Mouse (Mus musculus) T-helper 17 cell (primary cell): ENCODE data around the gene Wiz.

Experiments used
- in situ Hi-C, 2 experiments: fragments of 300-600 bp; cut with MboI, MseI; formaldehyde crosslinking; loops; 1 replicate in 1 of 2; 2 replicates in 1 of 2; pipeline ENCODE4 v1.15.1; 2025; ENCODE audit warnings: high pct_unique_total_duplicates in 2 of 2

Wiz gene

GRCm38 (mm10) chr17:32351269-32351668 lies 38.0 kb downstream of the Wiz start:
- in situ Hi-C loops = no loop called here

GRCm38 (mm10) chr17:32350382-32350983 lies 38.8 kb downstream of the Wiz start, which contains the start of gene Akap8l:
Gene Akap8l (minus strand): TSS chr17:32350607.
- in situ Hi-C loops = no loop called here

DNA sequence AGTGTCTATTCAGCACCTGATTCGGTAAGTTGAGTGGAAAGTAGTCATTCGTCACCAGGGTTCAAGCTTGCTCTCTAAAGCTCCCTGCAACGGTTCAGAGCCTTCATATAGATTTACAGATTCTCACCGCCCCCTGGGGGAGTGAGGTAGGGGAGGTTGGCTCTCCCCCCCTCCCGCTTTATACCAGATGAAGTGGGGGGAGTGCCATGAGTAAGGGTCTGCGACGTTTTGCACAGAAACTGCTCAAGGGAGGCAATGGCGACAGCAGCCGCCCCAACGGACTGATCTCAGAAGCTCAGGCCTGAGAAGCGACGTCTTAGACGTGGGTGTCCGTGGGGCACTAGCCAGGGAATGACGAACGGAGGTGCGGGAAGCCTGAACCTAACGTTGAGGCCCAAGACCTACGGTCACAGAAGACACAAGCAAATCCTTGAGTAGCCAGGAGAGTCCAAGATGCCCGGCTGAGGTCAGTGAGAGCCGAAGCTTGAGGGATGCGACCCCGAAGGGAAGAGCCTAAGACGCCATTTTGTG lies 39.3 kb downstream of the Wiz start:
- in situ Hi-C loops = no loop called here

- in situ Hi-C loops = no loop called here
These were observed 40.1 kb downstream of the Wiz start for GRCm38 (mm10) chr17:32349037-32349732.

GRCm38 (mm10) chr17:32348406-32348805 lies 40.8 kb downstream of the Wiz start:
- in situ Hi-C loops = no loop called here

DNA sequence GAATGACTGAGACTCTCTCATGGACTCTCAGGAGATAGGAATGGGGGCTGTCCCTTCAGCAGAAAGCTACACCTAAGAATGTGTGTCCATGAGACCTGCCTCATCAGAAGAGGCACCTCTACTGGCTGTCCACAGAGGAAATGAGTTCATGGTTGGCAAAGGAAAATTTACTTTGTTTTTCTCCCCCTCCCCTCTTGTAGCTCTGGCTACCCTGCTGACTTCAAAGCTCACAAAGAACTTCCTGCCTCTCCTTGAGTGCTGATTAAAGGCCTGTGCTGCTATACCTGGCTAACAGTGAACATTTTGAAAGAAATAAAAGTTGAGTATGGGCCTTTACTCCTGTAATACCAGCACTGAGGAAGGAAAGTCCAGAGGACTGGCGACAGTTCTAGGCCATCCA lies 48.1 kb downstream of the Wiz start:
- in situ Hi-C loops = loop anchor here in 1 of 2 experiments (5.0 kb wide), 2 partner anchors 101 to 156 kb away; no protein-coding TSS in a partner anchor

GRCm38 (mm10) chr17:32340110-32340509 lies 49.1 kb downstream of the Wiz start:
- in situ Hi-C loops = loop anchor here in 1 of 2 experiments (5.0 kb wide), 2 partner anchors 102 to 157 kb away; no protein-coding TSS in a partner anchor

DNA sequence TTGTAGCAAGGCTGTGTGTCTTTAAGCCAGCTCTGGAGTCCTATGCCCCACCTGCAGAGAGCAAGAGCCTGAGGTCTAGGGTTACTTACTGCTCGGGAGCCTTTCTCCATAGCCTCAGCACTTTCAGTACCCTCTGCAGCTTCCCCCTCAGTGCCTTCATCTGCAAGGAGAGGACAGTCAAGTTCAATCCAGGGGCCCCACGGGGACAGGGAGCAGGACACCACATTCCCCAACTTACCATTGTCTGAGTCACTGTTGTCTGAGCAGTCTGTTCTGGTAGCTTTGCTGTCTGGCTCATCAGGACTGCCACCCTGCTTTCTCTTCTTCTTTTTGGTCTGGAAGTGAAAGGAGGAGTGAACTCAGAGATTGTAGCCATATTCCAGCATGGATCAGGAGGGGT lies 53.4 kb downstream of the Wiz start:
- in situ Hi-C loops = no loop called here

DNA sequence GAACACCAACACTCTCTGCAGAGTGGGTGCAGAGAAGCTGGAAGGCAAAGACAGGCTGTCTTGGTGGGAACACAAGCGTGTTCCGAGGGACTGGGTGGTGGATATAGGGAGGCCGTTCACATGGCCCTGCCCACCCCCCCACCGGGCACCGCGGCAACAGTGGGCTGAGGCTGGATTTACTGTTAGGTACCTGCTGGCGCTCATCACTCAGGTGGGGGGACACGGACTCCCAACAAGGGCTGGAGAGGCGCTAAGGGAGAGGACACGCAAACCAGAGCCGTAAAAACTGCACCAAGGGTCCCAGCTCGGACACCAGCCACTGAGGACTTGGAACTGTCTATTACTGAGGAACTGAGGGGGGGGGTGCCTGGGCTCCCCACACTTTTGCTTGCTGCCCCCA lies 54.3 kb downstream of the Wiz start:
- in situ Hi-C loops = no loop called here

DNA sequence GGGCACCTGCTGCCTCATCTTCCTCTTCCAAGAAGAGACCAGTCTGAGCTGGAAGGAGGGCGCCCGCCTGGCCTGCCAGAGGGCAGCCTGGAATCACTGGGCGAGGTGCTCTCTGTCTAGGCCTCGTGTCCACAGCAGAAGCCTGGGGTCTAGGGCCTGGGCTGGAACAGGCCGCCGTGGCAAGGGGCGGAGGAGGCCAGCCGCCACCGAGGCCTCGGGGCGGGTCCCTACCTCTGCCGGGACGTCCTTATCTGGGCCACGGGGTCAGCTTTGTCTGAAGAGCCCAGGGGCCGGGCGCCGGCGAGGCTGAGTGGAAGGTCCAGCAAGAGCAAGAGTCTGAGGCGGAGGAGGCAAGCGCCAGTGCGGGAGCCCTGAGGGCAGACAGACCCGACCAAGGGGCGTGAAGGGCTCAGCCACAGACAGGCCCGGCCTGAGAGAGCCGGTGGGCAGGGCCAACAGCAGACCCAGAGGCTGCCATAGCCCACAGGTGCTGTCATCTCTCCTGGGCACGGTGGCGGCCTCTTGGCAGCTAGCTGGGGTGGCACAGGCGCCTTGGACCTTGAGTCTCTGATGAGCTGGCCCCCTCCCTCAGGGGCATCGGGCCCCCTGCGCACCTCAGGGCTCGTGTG lies 55.5 kb downstream of the Wiz start:
- in situ Hi-C loops = no loop called here

DNA sequence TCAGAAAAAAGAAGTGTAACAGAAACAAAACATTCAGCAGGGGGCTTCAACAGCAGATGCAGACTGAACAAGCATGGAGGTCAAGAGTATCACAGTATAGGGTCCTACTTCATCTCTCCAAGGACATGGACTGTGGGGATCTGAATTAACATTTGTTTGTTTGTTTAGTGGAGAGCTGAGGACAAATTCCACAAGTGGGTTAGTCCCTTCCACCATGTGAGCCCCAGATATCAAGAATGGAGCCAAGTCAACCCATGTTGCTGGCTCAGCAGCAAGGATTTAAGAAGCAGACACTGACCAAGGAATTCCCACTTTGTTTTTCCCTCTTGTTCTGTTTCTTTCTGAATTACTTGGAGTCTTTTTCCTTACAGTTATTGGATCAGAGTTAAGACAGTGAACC lies 61.7 kb downstream of the Wiz start:
- in situ Hi-C loops = no loop called here

- in situ Hi-C loops = loop anchor here in 1 of 2 experiments (5.0 kb wide), 2 partner anchors 39 to 1569 kb away; partner anchors contain the start of gene Kifc1
These were observed 66.4 kb downstream of the Wiz start for GRCm38 (mm10) chr17:32322809-32323208.

GRCm38 (mm10) chr17:32321836-32322235 lies 67.4 kb downstream of the Wiz start:
- in situ Hi-C loops = loop anchor here in 1 of 2 experiments (5.0 kb wide), 2 partner anchors 40 to 1570 kb away; partner anchors contain the start of gene Kifc1

- in situ Hi-C loops = loop anchor here in 1 of 2 experiments (5.0 kb wide), 2 partner anchors 41 to 1571 kb away; partner anchors contain the start of gene Kifc1
These were observed 67.9 kb downstream of the Wiz start for GRCm38 (mm10) chr17:32321390-32321734.

- in situ Hi-C loops = loop anchor here in 1 of 2 experiments (5.0 kb wide), 2 partner anchors 42 to 1572 kb away; partner anchors contain the start of gene Kifc1
These were observed 68.4 kb downstream of the Wiz start, which contains the start of gene Akap8 for GRCm38 (mm10) chr17:32320597-32321389. Gene Akap8 (minus strand): TSS chr17:32321238.

- in situ Hi-C loops = loop anchor here in 1 of 2 experiments (5.0 kb wide), 2 partner anchors 42 to 1572 kb away; partner anchors contain the start of gene Kifc1
These were observed 69.3 kb downstream of the Wiz start for GRCm38 (mm10) chr17:32319950-32320349.

DNA sequence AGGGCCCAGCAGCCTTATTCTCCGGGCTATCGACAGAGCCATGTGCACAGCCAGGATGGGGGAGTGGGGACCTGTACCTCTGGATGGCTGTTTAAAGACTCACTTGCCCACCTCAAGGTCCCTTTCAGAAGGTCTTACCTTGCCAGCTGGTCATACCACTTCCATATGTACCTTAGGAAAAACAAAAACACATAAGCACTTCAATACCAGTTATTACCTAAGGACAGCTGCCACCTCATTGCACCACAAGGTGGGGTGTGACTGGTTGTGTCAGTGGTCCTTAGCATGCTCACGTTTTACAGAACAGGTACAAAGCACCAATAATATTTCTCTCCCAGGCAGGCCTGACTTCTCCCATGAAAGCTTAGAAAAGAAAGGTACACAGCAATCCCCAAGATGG lies 71.5 kb downstream of the Wiz start:
- in situ Hi-C loops = no loop called here

- in situ Hi-C loops = no loop called here
These were observed 72.2 kb downstream of the Wiz start for GRCm38 (mm10) chr17:32317032-32317431.

- in situ Hi-C loops = no loop called here
These were observed 73.7 kb downstream of the Wiz start for GRCm38 (mm10) chr17:32315560-32315959.

DNA sequence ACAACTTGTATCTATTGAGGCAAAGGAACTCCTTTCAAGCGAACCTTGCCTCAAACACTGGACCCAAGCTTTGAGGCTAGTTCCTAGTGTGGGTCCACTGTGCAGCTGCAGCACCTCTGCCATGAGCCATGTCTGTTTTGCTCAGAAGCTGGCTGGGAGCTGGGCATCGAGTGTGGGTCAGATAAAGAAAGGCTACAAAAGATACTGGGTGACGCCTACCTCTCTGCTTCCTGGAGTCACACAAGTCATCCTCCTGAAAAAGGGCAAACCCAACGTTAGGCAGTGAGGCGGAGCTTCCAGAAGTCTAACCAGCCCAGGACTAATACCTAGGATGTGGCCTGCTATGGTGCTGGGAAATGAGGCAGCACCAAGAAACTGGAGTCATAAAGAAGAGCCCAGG lies 75.3 kb downstream of the Wiz start:
- in situ Hi-C loops = no loop called here

DNA sequence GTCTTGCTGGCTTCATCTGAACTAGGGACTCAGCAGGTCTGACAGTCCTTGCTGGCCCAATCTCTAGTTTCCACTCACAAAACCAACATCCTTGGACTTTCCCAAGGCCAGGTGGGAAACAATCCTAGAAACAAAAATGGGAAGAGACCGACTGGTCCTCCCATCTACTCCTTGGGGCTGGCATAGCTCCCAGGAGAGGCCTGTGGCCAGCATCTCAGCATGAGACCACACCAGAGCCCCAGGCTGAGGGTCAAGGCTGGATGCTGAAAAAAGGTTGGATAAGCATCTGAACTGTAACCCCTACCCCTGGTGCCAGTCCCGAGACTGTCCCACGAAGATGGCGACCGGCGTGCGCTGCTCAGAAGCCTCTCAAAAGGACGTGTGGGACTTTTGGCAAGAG lies 76.4 kb downstream of the Wiz start:
- in situ Hi-C loops = no loop called here
